Mouse (Mus musculus) embryonic facial prominence, embryonic 15.5 days (tissue): Measurements from ENCODE around the gene Nudt2. TPM values are rescaled to one million over a fixed set of nuclear protein-coding genes. Genes with fewer than 3 reads are reported as not detected.
A peak's percentile ranks its signal among the peaks of the same experiment; 100 is the strongest.

ENCODE experiments used
- ATAC-seq: fragments of 200-750 bp; cut with Nextera tagmentation; 2 replicates; pipeline ENCODE4 v1.8.0; 2017; ENCODE audit warnings: low read depth, moderate TSS enrichment; ENCODE audit not compliant: insufficient number of reproducible peaks, low FRiP score, low TSS enrichment
- H3K27ac ChIP-seq: fragments of 300-500 bp; sonication (generic); replicated peaks from 2 replicates; pipeline ENCODE4 v1.5.1; 2015; ENCODE audit warnings: mild to moderate bottlenecking, inconsistent platforms
- H3K27me3 ChIP-seq: fragments of 300-500 bp; sonication (generic); 2 replicates; pipeline ENCODE4 v1.6.1; 2015; ENCODE audit warnings: inconsistent platforms
- H3K36me3 ChIP-seq: fragments of 300-500 bp; sonication (generic); 2 replicates; pipeline ENCODE4 v1.6.1; 2015; ENCODE audit warnings: mild to moderate bottlenecking, inconsistent platforms
- H3K4me1 ChIP-seq: fragments of 300-500 bp; sonication (generic); 2 replicates; pipeline ENCODE4 v1.6.1; 2015; ENCODE audit warnings: inconsistent platforms
- H3K4me2 ChIP-seq: fragments of 300-500 bp; sonication (generic); replicated peaks from 2 replicates; pipeline ENCODE4 v1.6.1; 2015; ENCODE audit warnings: mild to moderate bottlenecking, inconsistent platforms
- H3K4me3 ChIP-seq: fragments of 300-500 bp; sonication (generic); replicated peaks from 2 replicates; pipeline ENCODE4 v1.5.1; 2015; ENCODE audit warnings: mild to moderate bottlenecking, inconsistent platforms
- H3K9ac ChIP-seq: fragments of 300-500 bp; sonication (generic); 2 replicates; pipeline ENCODE4 v1.6.1; 2015; ENCODE audit warnings: inconsistent platforms
- H3K9me3 ChIP-seq: fragments of 300-500 bp; sonication (generic); replicated peaks from 2 replicates; pipeline ENCODE4 v1.6.1; 2016; ENCODE audit warnings: inconsistent platforms
- WGBS: fragments of 180-500 bp; shearing (Covaris S2); methylation state at CpG from one replicate; pipeline ENCODE4 v1.1.7; 2015; 5-methylcytosine and 5-hydroxymethylcytosine counted together
- polyA plus RNA-seq: library from polyadenylated mRNA; unstranded; fragments of >200 nt; fragmentation: Nextera tagmentation; extraction: Ambion mirVana; gene quantifications from 2 replicates; pipeline ENCODE4 v1.2.1, GENCODE M21; 2015

Gene Nudt2
- polyA plus RNA-seq, 1 experiment from 2014 or later, result 47.0 TPM

- H3K9ac ChIP-seq, result no peak overlapping the region
- no peak overlapping the region for H3K4me2 ChIP-seq
- 81% methylated on average over 4 of the region's 4 CpGs for WGBS
- H3K4me3 ChIP-seq, result no peak overlapping the region
- no peaks in the 10 kb centered on the region for H3K36me3 ChIP-seq
- peaks cover 38% of the 10 kb centered on the region for H3K27me3 ChIP-seq
- ATAC-seq, result no peak
- no peak overlapping the region for H3K27ac ChIP-seq
- peaks cover 21% of the 10 kb centered on the region for H3K4me1 ChIP-seq
- H3K9me3 ChIP-seq, result no peaks in the 10 kb centered on the region
Observed at GRCm38 (mm10) chr4:41495076-41495475, 30.1 kb downstream of the Nudt2 start.

GRCm38 (mm10) chr4:41495850-41496249 is 30.9 kb downstream of the Nudt2 start:
- no peak overlapping the region for H3K9ac ChIP-seq
- H3K4me3 ChIP-seq, result no peak overlapping the region
- H3K27ac ChIP-seq, result no peak overlapping the region
- peaks cover 24% of the 10 kb centered on the region for H3K4me1 ChIP-seq
- no peaks in the 10 kb centered on the region for H3K9me3 ChIP-seq
- no peak overlapping the region for H3K4me2 ChIP-seq
- WGBS, result 60% methylated on average over 11 of the region's 11 CpGs
- 0 out of 2 replicates have a peak, but pooled peaks have one; percentile 45 for ATAC-seq
- no peaks in the 10 kb centered on the region for H3K36me3 ChIP-seq
- peaks cover 46% of the 10 kb centered on the region for H3K27me3 ChIP-seq

GRCm38 (mm10) chr4:41497046-41497445 is 32.1 kb downstream of the Nudt2 start:
- Histone ChIP-seq H3K27me3 (peaks cover 54% of the 10 kb centered on the region), H3K4me3 (no peak overlapping the region), H3K36me3 (no peaks in the 10 kb centered on the region), H3K9me3 (no peaks in the 10 kb centered on the region), H3K27ac (no peak overlapping the region), H3K9ac (no peak overlapping the region), H3K4me2 (no peak overlapping the region), H3K4me1 (peaks cover 35% of the 10 kb centered on the region)
- WGBS, result 69% methylated on average over 5 of the region's 5 CpGs
- ATAC-seq, result no peak

GRCm38 (mm10) chr4:41497579-41497978 is 32.6 kb downstream of the Nudt2 start:
- ATAC-seq, result no peak
- no peak overlapping the region for H3K27ac ChIP-seq
- H3K4me2 ChIP-seq, result peak overlapping the region; percentile 57
- H3K4me3 ChIP-seq, result peak overlapping the region; percentile 34
- no peak overlapping the region for H3K9ac ChIP-seq
- H3K4me1 ChIP-seq, result peaks cover 41% of the 10 kb centered on the region
- no peaks in the 10 kb centered on the region for H3K9me3 ChIP-seq
- H3K27me3 ChIP-seq, result peaks cover 57% of the 10 kb centered on the region
- no peaks in the 10 kb centered on the region for H3K36me3 ChIP-seq
- 5% methylated on average over 34 of the region's 34 CpGs for WGBS

- H3K9ac ChIP-seq, result no peak overlapping the region
- 12% methylated on average over 72 of the region's 72 CpGs for WGBS
- H3K4me1 ChIP-seq, result peaks cover 46% of the 10 kb centered on the region
- no peaks in the 10 kb centered on the region for H3K9me3 ChIP-seq
- peak overlapping the region; percentile 34 for H3K4me3 ChIP-seq
- H3K36me3 ChIP-seq, result no peaks in the 10 kb centered on the region
- ATAC-seq, result no peak
- peak overlapping the region; percentile 57 for H3K4me2 ChIP-seq
- H3K27me3 ChIP-seq, result peaks cover 57% of the 10 kb centered on the region
- H3K27ac ChIP-seq, result no peak overlapping the region
Observed at GRCm38 (mm10) chr4:41497995-41498845, 33.3 kb downstream of the Nudt2 start.

- no peak for ATAC-seq
- Histone ChIP-seq H3K9ac (no peak overlapping the region), H3K4me1 (peaks cover 47% of the 10 kb centered on the region), H3K36me3 (no peaks in the 10 kb centered on the region), H3K27ac (no peak overlapping the region), H3K9me3 (no peaks in the 10 kb centered on the region), H3K27me3 (peaks cover 57% of the 10 kb centered on the region), H3K4me2 (peak overlapping the region; percentile 57), H3K4me3 (peak overlapping the region; percentile 34)
- WGBS, result 21% methylated on average over 43 of the region's 43 CpGs
Observed at GRCm38 (mm10) chr4:41498921-41499391, 34.0 kb downstream of the Nudt2 start.

- no peak overlapping the region for H3K4me2 ChIP-seq
- no peak overlapping the region for H3K4me3 ChIP-seq
- no peaks in the 10 kb centered on the region for H3K9me3 ChIP-seq
- H3K27ac ChIP-seq, result no peak overlapping the region
- no peak overlapping the region for H3K9ac ChIP-seq
- no peaks in the 10 kb centered on the region for H3K36me3 ChIP-seq
- H3K27me3 ChIP-seq, result peaks cover 57% of the 10 kb centered on the region
- WGBS, result 70% methylated on average over 8 of the region's 8 CpGs
- no peak for ATAC-seq
- peaks cover 47% of the 10 kb centered on the region for H3K4me1 ChIP-seq
Observed at GRCm38 (mm10) chr4:41499619-41500018, 34.7 kb downstream of the Nudt2 start.

- H3K4me3 ChIP-seq, result no peak overlapping the region
- H3K9ac ChIP-seq, result no peak overlapping the region
- H3K27me3 ChIP-seq, result peaks cover 57% of the 10 kb centered on the region
- no peak for ATAC-seq
- no peak overlapping the region for H3K27ac ChIP-seq
- H3K4me1 ChIP-seq, result peaks cover 47% of the 10 kb centered on the region
- H3K36me3 ChIP-seq, result no peaks in the 10 kb centered on the region
- H3K4me2 ChIP-seq, result no peak overlapping the region
- WGBS, result 47% methylated on average over 4 of the region's 4 CpGs
- H3K9me3 ChIP-seq, result no peaks in the 10 kb centered on the region
Observed at GRCm38 (mm10) chr4:41500787-41501186, 35.8 kb downstream of the Nudt2 start.

GRCm38 (mm10) chr4:41502171-41502940 is 37.4 kb downstream of the Nudt2 start:
- peaks cover 61% of the 10 kb centered on the region for H3K4me1 ChIP-seq
- peak; percentile 55 for ATAC-seq
- H3K9ac ChIP-seq, result no peak overlapping the region
- no peaks in the 10 kb centered on the region for H3K36me3 ChIP-seq
- H3K27ac ChIP-seq, result peak overlapping the region; percentile 68
- WGBS, result 9% methylated on average over 20 of the region's 20 CpGs
- no peaks in the 10 kb centered on the region for H3K9me3 ChIP-seq
- H3K27me3 ChIP-seq, result peaks cover 46% of the 10 kb centered on the region
- peak overlapping the region; percentile 46 for H3K4me3 ChIP-seq
- H3K4me2 ChIP-seq, result peak overlapping the region; percentile 65

- Histone ChIP-seq H3K36me3 (no peaks in the 10 kb centered on the region), H3K4me3 (peak within 1 kb of the TSS; percentile 46), H3K9ac (no peak within 1 kb of the TSS), H3K4me2 (peak within 1 kb of the TSS; percentile 65), H3K9me3 (no peaks in the 10 kb centered on the region), H3K27me3 (peaks cover 40% of the 10 kb centered on the region), H3K27ac (peak within 1 kb of the TSS; percentile 68), H3K4me1 (peaks cover 59% of the 10 kb centered on the region)
- 1% methylated on average over 18 of the region's 18 CpGs for WGBS
- ATAC-seq, result peak; percentile 92
Observed at GRCm38 (mm10) chr4:41502986-41503412, 38.0 kb downstream of the Nudt2 start, which contains the start of gene AI464131. Gene AI464131, minus strand, starts transcription at chr4:41503076.

GRCm38 (mm10) chr4:41504325-41504724 is 39.4 kb downstream of the Nudt2 start:
- no peak overlapping the region for H3K27ac ChIP-seq
- no peak overlapping the region for H3K4me3 ChIP-seq
- H3K9me3 ChIP-seq, result no peaks in the 10 kb centered on the region
- no peak overlapping the region for H3K4me2 ChIP-seq
- H3K36me3 ChIP-seq, result no peaks in the 10 kb centered on the region
- no peak overlapping the region for H3K9ac ChIP-seq
- no peak for ATAC-seq
- H3K27me3 ChIP-seq, result peaks cover 34% of the 10 kb centered on the region
- 73% methylated on average over 5 of the region's 5 CpGs for WGBS
- H3K4me1 ChIP-seq, result peaks cover 45% of the 10 kb centered on the region
